Mouse (Mus musculus) cerebellum, adult 9-11 months (tissue): ENCODE measurements around the gene Fam83c.
A peak's percentile ranks its signal among the peaks of the same experiment; 100 is the strongest.

ENCODE experiments used
- DNase-seq: peaks from one replicate; pipeline ENCODE4 v3.0.0; 2022

The Fam83c gene

GRCm38 (mm10) chr2:155825904-155826629 is 8.6 kb downstream of the Fam83c start:
- DNase-seq = peak; percentile 42

DNA sequence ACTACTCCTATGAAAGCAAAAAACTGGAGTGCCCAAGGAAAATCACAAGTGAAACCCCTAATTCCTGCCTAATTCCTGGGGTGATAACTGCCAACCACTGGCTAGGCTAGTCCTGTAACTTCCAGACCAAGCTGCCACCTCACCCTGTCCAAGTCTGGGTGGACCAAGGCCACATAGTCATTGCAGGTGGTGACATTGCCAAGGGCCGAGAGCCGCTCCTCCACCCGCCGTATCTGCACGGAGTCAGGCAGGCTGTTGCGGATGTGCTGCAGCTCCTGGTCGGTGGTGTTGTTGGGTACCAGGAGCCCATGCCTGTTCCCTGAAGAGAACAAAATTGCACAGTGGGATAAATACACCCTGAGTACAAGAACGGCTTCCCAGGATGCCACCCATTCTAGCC is 10.9 kb downstream of the Fam83c start:
- DNase-seq = peak; percentile 35

- DNase-seq = peak; percentile 23
Observed at GRCm38 (mm10) chr2:155820779-155821178, 13.9 kb downstream of the Fam83c start.

DNA sequence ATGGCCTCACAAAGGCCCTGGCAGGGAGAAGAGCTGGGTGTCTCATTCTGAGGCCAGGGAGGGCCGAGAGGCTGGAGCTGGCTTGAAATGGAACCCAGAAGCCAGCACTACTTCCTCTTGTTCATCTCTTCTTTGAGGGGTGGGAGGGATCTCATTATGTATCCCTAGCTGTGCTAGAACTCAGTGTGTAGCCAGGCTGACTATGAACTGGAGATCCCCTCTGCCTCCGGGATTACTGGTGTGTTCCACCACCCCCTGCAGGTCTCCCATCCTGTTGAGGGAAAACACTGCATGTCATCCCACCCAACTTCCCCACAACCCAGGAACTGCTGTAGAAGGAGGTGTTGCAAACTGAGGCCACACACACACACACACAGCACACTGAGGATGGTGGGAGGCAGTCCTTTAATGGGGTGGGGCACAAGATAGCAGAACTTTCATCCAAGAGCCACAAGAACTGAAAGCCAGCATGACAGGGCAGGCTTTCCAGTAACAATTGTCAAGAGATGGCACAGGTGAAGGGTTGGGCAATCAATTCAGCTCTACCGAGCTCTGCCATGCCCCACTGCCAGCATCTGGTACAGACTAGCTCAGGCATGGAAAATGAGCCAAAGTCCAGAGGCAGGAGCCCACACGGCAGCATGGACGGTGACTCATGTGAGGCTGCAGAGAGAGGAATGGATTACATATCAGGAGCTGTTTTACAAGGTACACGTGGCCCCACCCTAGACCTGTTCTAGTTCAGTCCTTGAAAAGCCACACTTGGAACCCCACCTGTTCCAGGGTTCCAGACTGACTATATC is 15.0 kb downstream of the Fam83c start:
- no peak for DNase-seq

DNA sequence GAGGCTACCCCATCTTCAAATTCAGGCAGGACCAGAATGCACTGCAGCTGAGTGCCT is 15.4 kb downstream of the Fam83c start, which contains the start of gene BC029722:
TSS of gene BC029722 (minus strand) at position 35 of the 57 bp plus-strand sequence.
- no peak for DNase-seq

- peak; percentile 96 for DNase-seq
Observed at GRCm38 (mm10) chr2:155818596-155819391, 15.9 kb downstream of the Fam83c start.

DNA sequence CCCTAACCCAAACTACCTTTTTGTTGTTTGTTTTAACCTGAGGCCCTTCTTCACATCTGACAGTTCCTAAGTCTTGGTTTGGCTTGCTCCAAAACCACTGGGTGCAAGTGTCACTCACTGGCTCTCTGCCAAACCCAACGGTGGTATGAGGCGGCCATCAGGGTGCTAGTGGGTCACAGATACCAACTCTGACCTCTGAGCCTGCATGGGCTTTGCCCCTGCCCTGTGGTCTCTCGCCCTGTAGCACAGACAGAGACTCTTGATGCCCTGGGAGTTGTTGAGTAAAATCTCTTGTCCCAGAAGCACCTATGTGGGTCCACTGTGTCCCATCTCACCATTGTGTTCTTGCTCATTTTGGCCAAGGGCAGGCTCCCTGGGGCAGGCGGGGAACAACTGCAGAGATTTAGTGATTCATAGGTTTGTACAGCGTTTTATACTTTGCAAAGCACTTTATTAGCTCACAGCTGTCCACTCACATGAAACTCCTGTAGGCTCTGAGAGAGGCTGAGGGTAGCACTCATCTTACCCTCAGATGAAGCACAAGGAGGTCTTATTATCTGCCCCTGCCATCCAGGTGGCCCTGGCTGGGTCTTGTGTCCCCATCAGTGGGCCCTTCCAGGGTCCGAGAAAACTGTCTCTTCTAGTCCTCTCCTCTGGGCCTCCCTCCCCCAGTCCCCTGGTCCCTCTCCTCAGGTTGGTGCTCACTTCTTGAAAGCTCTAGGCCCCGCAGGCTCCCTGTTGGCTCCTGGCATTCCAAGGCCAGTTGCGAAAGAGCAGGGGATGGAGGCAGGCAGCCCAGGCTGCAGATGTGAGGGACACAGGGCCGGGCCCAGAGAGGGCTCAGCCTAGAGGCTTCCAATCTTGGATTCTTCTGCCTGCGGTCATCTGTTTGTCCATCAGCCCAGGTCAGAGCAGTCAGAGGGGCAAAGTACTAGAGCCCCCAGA is 17.1 kb downstream of the Fam83c start:
- DNase-seq = peak; percentile 73

GRCm38 (mm10) chr2:155816179-155816578 is 18.5 kb downstream of the Fam83c start:
- peak; percentile 85 for DNase-seq

DNA sequence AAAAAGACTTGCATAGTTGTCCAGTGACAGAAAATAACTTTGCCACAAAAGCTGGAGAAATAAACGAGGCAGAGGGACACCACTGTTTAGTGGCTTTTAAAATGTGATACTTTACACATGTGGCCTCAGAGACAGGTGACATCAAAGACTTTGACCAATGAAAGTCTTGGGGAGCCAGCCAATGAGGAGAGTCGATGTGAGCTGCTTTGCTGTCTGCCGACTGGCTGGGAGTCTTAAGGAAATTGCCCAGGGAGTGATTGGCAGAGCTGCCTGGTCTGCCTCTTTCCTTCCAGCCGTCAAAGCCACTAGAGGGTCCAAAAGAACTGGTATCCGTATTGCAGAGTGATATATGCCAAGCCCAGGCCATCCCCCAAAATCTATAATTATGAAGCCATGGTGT is 19.8 kb downstream of the Fam83c start:
- DNase-seq = peak; percentile 48

GRCm38 (mm10) chr2:155812637-155813036 is 22.0 kb downstream of the Fam83c start:
- DNase-seq = peak; percentile 55

GRCm38 (mm10) chr2:155811821-155812396 is 22.7 kb downstream of the Fam83c start:
- peak; percentile 96 for DNase-seq

GRCm38 (mm10) chr2:155809620-155810019 is 25.0 kb downstream of the Fam83c start:
- peak; percentile 51 for DNase-seq

GRCm38 (mm10) chr2:155807408-155807807 is 27.2 kb downstream of the Fam83c start:
- peak; percentile 64 for DNase-seq

DNA sequence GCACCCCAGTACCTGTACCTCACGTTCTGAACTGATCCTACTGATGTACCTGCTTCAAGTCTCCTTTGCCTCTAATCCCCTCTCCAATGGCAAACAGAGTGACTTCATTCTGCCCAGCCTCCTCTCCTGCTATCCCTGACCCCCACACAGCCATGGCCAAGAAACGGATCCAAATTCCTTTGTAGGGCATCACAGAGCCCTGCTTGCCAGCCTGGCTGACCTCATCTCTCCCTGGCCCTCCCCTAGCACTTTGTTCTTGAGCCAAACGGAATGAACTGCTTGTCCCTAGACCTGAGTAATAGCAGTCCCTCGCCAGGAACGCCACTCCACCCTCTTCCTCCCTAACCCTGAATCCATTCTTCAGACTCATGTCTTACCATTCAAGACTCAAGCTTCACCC is 28.1 kb downstream of the Fam83c start:
- peak; percentile 97 for DNase-seq

GRCm38 (mm10) chr2:155805925-155806255 is 28.8 kb downstream of the Fam83c start:
- DNase-seq = peak; percentile 71

GRCm38 (mm10) chr2:155805231-155805924 is 29.3 kb downstream of the Fam83c start:
- DNase-seq = peak; percentile 100

DNA sequence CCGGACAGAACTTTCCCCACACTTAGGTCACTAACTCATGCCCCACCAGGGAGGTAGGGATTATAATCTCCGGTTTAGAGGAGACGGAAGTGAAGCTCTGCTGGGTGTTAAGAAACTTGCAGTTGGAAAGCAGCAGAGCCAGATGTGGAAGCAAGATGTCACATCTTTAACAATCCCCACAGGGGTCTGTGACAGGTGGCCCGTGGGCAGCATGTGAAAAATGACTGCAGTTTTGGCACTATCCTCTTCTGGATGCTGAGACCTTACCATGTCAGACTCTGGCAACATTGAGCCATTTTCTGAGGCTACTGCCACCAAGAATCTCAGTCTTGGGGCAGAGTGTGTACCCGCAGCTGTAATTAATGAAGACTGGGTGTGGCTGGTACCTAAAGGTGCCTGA is 30.6 kb downstream of the Fam83c start:
- peak; percentile 60 for DNase-seq

GRCm38 (mm10) chr2:155802761-155803160 is 31.9 kb downstream of the Fam83c start:
- peak; percentile 62 for DNase-seq

- DNase-seq = peak; percentile 50
Observed at GRCm38 (mm10) chr2:155798613-155799012, 36.0 kb downstream of the Fam83c start.

- peak; percentile 99 for DNase-seq
Observed at GRCm38 (mm10) chr2:155794674-155795445, 39.8 kb downstream of the Fam83c start.

DNA sequence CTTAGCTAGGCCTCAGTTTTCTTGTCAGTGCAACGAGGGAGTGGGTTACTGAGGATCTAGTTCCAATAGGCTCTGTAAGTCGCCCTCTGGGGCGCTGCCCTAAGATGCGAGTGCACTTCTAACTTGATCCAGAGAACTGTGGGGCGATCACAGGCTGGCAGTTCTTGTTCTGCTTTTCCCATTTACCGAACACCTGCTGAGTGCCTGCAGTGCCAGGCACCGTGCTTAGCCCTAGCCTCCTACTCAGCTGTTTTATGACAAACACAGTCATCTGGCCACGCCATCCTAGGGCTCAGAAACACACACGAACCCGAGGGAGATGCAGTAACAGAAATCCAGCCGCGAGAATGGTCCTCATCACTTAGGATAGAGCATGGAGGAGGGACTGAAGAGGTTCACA is 41.8 kb downstream of the Fam83c start:
- DNase-seq = peak; percentile 65
